Mouse (Mus musculus): Measurements from ENCODE around the gene Dnase1l3. TPM values are rescaled to one million over a fixed set of nuclear protein-coding genes. Genes with fewer than 3 reads are reported as not detected.
A peak's percentile ranks its signal among the peaks of the same experiment; 100 is the strongest.

Gene Dnase1l3
- polyA plus RNA-seq, 1 experiment from 2014 or later = 0.14 TPM

GRCm38 (mm10) chr14:7974643-7975042 lies 19.7 kb downstream of the Dnase1l3 start:
- H3K27me3 ChIP-seq (ENCODE audit: control insufficient read depth, insufficient read depth, low read length) = no peaks in the 10 kb centered on the region
- no peak overlapping the region for H3K4me3 ChIP-seq (ENCODE audit: low read length)
- H3K9ac ChIP-seq (ENCODE audit: low read depth, low read length) = no peak overlapping the region
- H3K36me3 ChIP-seq (ENCODE audit: control insufficient read depth, insufficient read depth, low read length) = no peaks in the 10 kb centered on the region
- no peak overlapping the region for H3K27ac ChIP-seq (ENCODE audit: low read depth, low read length)
- H3K4me1 ChIP-seq (ENCODE audit: control insufficient read depth, insufficient read depth, low read length) = no peaks in the 10 kb centered on the region
- no peak overlapping the region for H3K4me2 ChIP-seq (replicated peaks; ENCODE audit: low read depth, low read length)
- no peaks in the 10 kb centered on the region for H3K9me3 ChIP-seq (ENCODE audit: control insufficient read depth, low read length)
- WGBS = 89% methylated on average over 1 of the region's 1 CpGs
- no peak for ATAC-seq (ENCODE audit: low FRiP score, low TSS enrichment)

- no peaks in the 10 kb centered on the region for H3K36me3 ChIP-seq (ENCODE audit: control insufficient read depth, insufficient read depth, low read length)
- H3K4me1 ChIP-seq (ENCODE audit: control insufficient read depth, insufficient read depth, low read length) = no peaks in the 10 kb centered on the region
- H3K4me3 ChIP-seq (ENCODE audit: low read length) = no peak overlapping the region
- 63% methylated on average over 10 of the region's 10 CpGs for WGBS
- no peaks in the 10 kb centered on the region for H3K27me3 ChIP-seq (ENCODE audit: control insufficient read depth, insufficient read depth, low read length)
- no peaks in the 10 kb centered on the region for H3K9me3 ChIP-seq (ENCODE audit: control insufficient read depth, low read length)
- no peak overlapping the region for H3K9ac ChIP-seq (ENCODE audit: low read depth, low read length)
- no peak for ATAC-seq (ENCODE audit: low FRiP score, low TSS enrichment)
- H3K4me2 ChIP-seq (replicated peaks; ENCODE audit: low read depth, low read length) = no peak overlapping the region
- no peak overlapping the region for H3K27ac ChIP-seq (ENCODE audit: low read depth, low read length)
Observed at GRCm38 (mm10) chr14:7971889-7972493, 22.4 kb downstream of the Dnase1l3 start.

GRCm38 (mm10) chr14:7964219-7964889 lies 30.0 kb downstream of the Dnase1l3 start:
- H3K9ac ChIP-seq (ENCODE audit: low read depth, low read length) = no peak overlapping the region
- no peaks in the 10 kb centered on the region for H3K27me3 ChIP-seq (ENCODE audit: control insufficient read depth, insufficient read depth, low read length)
- H3K4me2 ChIP-seq (replicated peaks; ENCODE audit: low read depth, low read length) = no peak overlapping the region
- H3K9me3 ChIP-seq (ENCODE audit: control insufficient read depth, low read length) = no peaks in the 10 kb centered on the region
- H3K4me1 ChIP-seq (ENCODE audit: control insufficient read depth, insufficient read depth, low read length) = no peaks in the 10 kb centered on the region
- ATAC-seq (ENCODE audit: low FRiP score, low TSS enrichment) = peak; percentile 58; the same call in 1 of the 2 replicates
- no peaks in the 10 kb centered on the region for H3K36me3 ChIP-seq (ENCODE audit: control insufficient read depth, insufficient read depth, low read length)
- H3K4me3 ChIP-seq (ENCODE audit: low read length) = no peak overlapping the region
- no peak overlapping the region for H3K27ac ChIP-seq (ENCODE audit: low read depth, low read length)
- WGBS = 52% methylated on average over 11 of the region's 11 CpGs

- H3K36me3 ChIP-seq (ENCODE audit: control insufficient read depth, insufficient read depth, low read length) = no peaks in the 10 kb centered on the region
- no peaks in the 10 kb centered on the region for H3K27me3 ChIP-seq (ENCODE audit: control insufficient read depth, insufficient read depth, low read length)
- WGBS = 60% methylated on average over 7 of the region's 7 CpGs
- H3K4me2 ChIP-seq (replicated peaks; ENCODE audit: low read depth, low read length) = no peak overlapping the region
- H3K27ac ChIP-seq (ENCODE audit: low read depth, low read length) = no peak overlapping the region
- no peaks in the 10 kb centered on the region for H3K9me3 ChIP-seq (ENCODE audit: control insufficient read depth, low read length)
- H3K9ac ChIP-seq (ENCODE audit: low read depth, low read length) = no peak overlapping the region
- no peaks in the 10 kb centered on the region for H3K4me1 ChIP-seq (ENCODE audit: control insufficient read depth, insufficient read depth, low read length)
- ATAC-seq (ENCODE audit: low FRiP score, low TSS enrichment) = no peak
- H3K4me3 ChIP-seq (ENCODE audit: low read length) = no peak overlapping the region
Observed at GRCm38 (mm10) chr14:7963160-7963559, 31.2 kb downstream of the Dnase1l3 start.

GRCm38 (mm10) chr14:7962626-7963025 lies 31.7 kb downstream of the Dnase1l3 start:
- Histone ChIP-seq H3K27me3 (ENCODE audit: control insufficient read depth, insufficient read depth, low read length) (no peaks in the 10 kb centered on the region), H3K9ac (ENCODE audit: low read depth, low read length) (no peak overlapping the region), H3K9me3 (ENCODE audit: control insufficient read depth, low read length) (no peaks in the 10 kb centered on the region), H3K27ac (ENCODE audit: low read depth, low read length) (no peak overlapping the region), H3K36me3 (ENCODE audit: control insufficient read depth, insufficient read depth, low read length) (no peaks in the 10 kb centered on the region), H3K4me2 (replicated peaks; ENCODE audit: low read depth, low read length) (no peak overlapping the region), H3K4me3 (ENCODE audit: low read length) (no peak overlapping the region), H3K4me1 (ENCODE audit: control insufficient read depth, insufficient read depth, low read length) (no peaks in the 10 kb centered on the region)
- no peak for ATAC-seq (ENCODE audit: low FRiP score, low TSS enrichment)
- WGBS = 86% methylated on average over 2 of the region's 2 CpGs

- H3K27ac ChIP-seq (ENCODE audit: low read depth, low read length) = no peak overlapping the region
Observed at GRCm38 (mm10) chr14:7961714-7962113, 32.7 kb downstream of the Dnase1l3 start.

GRCm38 (mm10) chr14:7960616-7961015 lies 33.8 kb downstream of the Dnase1l3 start:
- Histone ChIP-seq H3K9me3 (ENCODE audit: control insufficient read depth, low read length) (no peaks in the 10 kb centered on the region), H3K4me2 (replicated peaks; ENCODE audit: low read depth, low read length) (no peak overlapping the region), H3K27ac (ENCODE audit: low read depth, low read length) (no peak overlapping the region), H3K9ac (ENCODE audit: low read depth, low read length) (no peak overlapping the region), H3K36me3 (ENCODE audit: control insufficient read depth, insufficient read depth, low read length) (no peaks in the 10 kb centered on the region), H3K27me3 (ENCODE audit: control insufficient read depth, insufficient read depth, low read length) (no peaks in the 10 kb centered on the region), H3K4me3 (ENCODE audit: low read length) (no peak overlapping the region), H3K4me1 (ENCODE audit: control insufficient read depth, insufficient read depth, low read length) (no peaks in the 10 kb centered on the region)
- ATAC-seq (ENCODE audit: low FRiP score, low TSS enrichment) = 0 out of 2 replicates have a peak, but pooled peaks have one; percentile 30
- WGBS = 55% methylated on average over 11 of the region's 11 CpGs

More at GRCm38 (mm10) chr14:7961714-7962113, 32.7 kb downstream of the Dnase1l3 start:
- Histone ChIP-seq H3K4me3 (ENCODE audit: low read length) (no peak overlapping the region), H3K4me2 (replicated peaks; ENCODE audit: low read depth, low read length) (no peak overlapping the region), H3K9me3 (ENCODE audit: control insufficient read depth, low read length) (no peaks in the 10 kb centered on the region), H3K36me3 (ENCODE audit: control insufficient read depth, insufficient read depth, low read length) (no peaks in the 10 kb centered on the region), H3K27me3 (ENCODE audit: control insufficient read depth, insufficient read depth, low read length) (no peaks in the 10 kb centered on the region), H3K4me1 (ENCODE audit: control insufficient read depth, insufficient read depth, low read length) (no peaks in the 10 kb centered on the region), H3K9ac (ENCODE audit: low read depth, low read length) (no peak overlapping the region)
- WGBS = 63% methylated on average over 5 of the region's 5 CpGs
- no peak for ATAC-seq (ENCODE audit: low FRiP score, low TSS enrichment)

GRCm38 (mm10) chr14:7957049-7957448 lies 37.3 kb downstream of the Dnase1l3 start, which contains the start of gene Gm45521:
TSS of gene Gm45521 (plus strand) at chr14:7957288.
- WGBS = 56% methylated on average over 9 of the region's 9 CpGs
- Histone ChIP-seq H3K4me2 (replicated peaks; ENCODE audit: low read depth, low read length) (no peak within 1 kb of the TSS), H3K9me3 (ENCODE audit: control insufficient read depth, low read length) (no peaks in the 10 kb centered on the region), H3K9ac (ENCODE audit: low read depth, low read length) (no peak within 1 kb of the TSS), H3K27ac (ENCODE audit: low read depth, low read length) (no peak within 1 kb of the TSS), H3K27me3 (ENCODE audit: control insufficient read depth, insufficient read depth, low read length) (no peaks in the 10 kb centered on the region), H3K4me1 (ENCODE audit: control insufficient read depth, insufficient read depth, low read length) (no peaks in the 10 kb centered on the region; the same call in 1 of the 2 replicates), H3K4me3 (ENCODE audit: low read length) (no peak within 1 kb of the TSS), H3K36me3 (ENCODE audit: control insufficient read depth, insufficient read depth, low read length) (no peaks in the 10 kb centered on the region)
- ATAC-seq (ENCODE audit: low FRiP score, low TSS enrichment) = no peak

- Histone ChIP-seq H3K4me3 (ENCODE audit: low read length) (no peak overlapping the region), H3K4me1 (ENCODE audit: control insufficient read depth, insufficient read depth, low read length) (no peaks in the 10 kb centered on the region; the same call in 1 of the 2 replicates), H3K27me3 (ENCODE audit: control insufficient read depth, insufficient read depth, low read length) (no peaks in the 10 kb centered on the region), H3K9me3 (ENCODE audit: control insufficient read depth, low read length) (no peaks in the 10 kb centered on the region), H3K36me3 (ENCODE audit: control insufficient read depth, insufficient read depth, low read length) (no peaks in the 10 kb centered on the region), H3K27ac (ENCODE audit: low read depth, low read length) (no peak overlapping the region), H3K4me2 (replicated peaks; ENCODE audit: low read depth, low read length) (no peak overlapping the region), H3K9ac (ENCODE audit: low read depth, low read length) (no peak overlapping the region)
- ATAC-seq (ENCODE audit: low FRiP score, low TSS enrichment) = no peak
- 67% methylated on average over 10 of the region's 10 CpGs for WGBS
Observed at GRCm38 (mm10) chr14:7956427-7956826, 37.9 kb downstream of the Dnase1l3 start.

All from kidney, embryonic 14.5 days (tissue).